Mouse (Mus musculus): ENCODE results near the gene Gm3646. TPM values are rescaled to one million over a fixed set of nuclear protein-coding genes. Genes with fewer than 3 reads are reported as not detected.

The Gm3646 gene
- total RNA-seq, 2 experiments from 2014 or later = not detected

Other genes with a start within 250 kb of the Gm3646 start
- gene Rnf149, start 227.9 kb downstream of the Gm3646 start, total RNA-seq (2021) = 10 to 100 TPM; 28.3 to 28.5 TPM
- gene Creg2, start 153.9 kb downstream of the Gm3646 start, total RNA-seq (2021) = 10 to 100 TPM; 75.2 to 82.4 TPM
- gene Rfx8, start 84.3 kb downstream of the Gm3646 start, total RNA-seq (2021) = under 1 TPM in 1 of 2 experiments, not detected in 1; 0.16 TPM
- 100 to 1,000 TPM; 115 to 131 TPM for gene Map4k4, start 95.6 kb upstream of the Gm3646 start, total RNA-seq (2021)